Mouse (Mus musculus) C2C12 (cell line): ENCODE results near the gene Bicd1.

Experiments used
- CEBPB ChIP-seq: IDR thresholded peaks from one replicate; pipeline ENCODE4 v1.6.1; 2011; ENCODE audit warnings: low read depth, mild to moderate bottlenecking, control low read depth, moderate library complexity
- CTCF ChIP-seq: IDR thresholded peaks from one replicate; pipeline ENCODE4 v1.5.1; 2011; ENCODE audit not compliant: control insufficient read depth, insufficient read depth, insufficient read length
- MAX ChIP-seq: IDR thresholded peaks from one replicate; pipeline ENCODE4 v1.6.1; 2011; ENCODE audit warnings: mild to moderate bottlenecking, control low read depth
- MYOD1 ChIP-seq: IDR thresholded peaks from one replicate; pipeline ENCODE4 v1.6.1; 2011; ENCODE audit warnings: low read depth; ENCODE audit not compliant: control insufficient read depth, insufficient read length
- MYOG ChIP-seq: IDR thresholded peaks from one replicate; pipeline ENCODE4 v1.6.1; 2011; ENCODE audit not compliant: control insufficient read depth, insufficient read length; ENCODE audit errors: extremely low read depth

DNA sequence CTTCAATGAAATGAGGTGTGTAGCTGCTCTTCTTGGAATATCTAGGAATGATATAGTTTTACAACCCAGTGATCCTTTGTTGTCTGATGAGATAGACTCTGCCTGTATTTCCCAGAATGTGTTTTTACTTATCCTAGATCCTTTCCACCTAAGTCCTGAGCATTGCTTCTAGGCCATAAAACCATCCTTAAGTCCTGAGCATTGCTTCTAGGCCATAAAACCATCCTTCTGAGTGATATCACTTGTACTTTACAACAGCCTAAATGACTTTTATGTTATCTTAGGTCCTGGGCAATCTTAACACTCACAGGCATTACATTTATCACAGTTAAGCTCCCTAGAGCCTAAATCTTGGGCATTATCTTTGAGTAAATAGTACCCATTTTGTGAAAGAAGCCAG is 48.6 kb downstream of the Bicd1 start:
- TF ChIP-seq CTCF = no peak
- no peak for TF ChIP-seq MYOD1
- TF ChIP-seq MYOG = no peak
- TF ChIP-seq CEBPB = no peak
- no peak for TF ChIP-seq MAX
